Mouse (Mus musculus) layer of hippocampus, adult 9-11 months (tissue): ENCODE results near the gene Cct3.
"Not testable (repeated sequence)": the region's sequence is repeated elsewhere in the genome, so short reads cannot be mapped to it uniquely, and the experiment has no call there.

Source experiments
- DNase-seq: peaks from one replicate; pipeline ENCODE4 v3.0.0; 2022

Gene Cct3

GRCm38 (mm10) chr3:88296561-88297318 lies at the start of gene Cct3, which contains the start of gene Tsacc:
TSS of gene Cct3 (plus strand) at chr3:88297116.
TSS of gene Tsacc (minus strand) at chr3:88296999.
- peak; percentile 99 for DNase-seq

GRCm38 (mm10) chr3:88247666-88248065 lies 49.2 kb upstream of the Cct3 start:
- DNase-seq = no peak

- DNase-seq = peak; percentile 4
These were observed 48.5 kb upstream of the Cct3 start for GRCm38 (mm10) chr3:88248406-88248805.

GRCm38 (mm10) chr3:88252739-88253138 lies 44.2 kb upstream of the Cct3 start:
- no peak for DNase-seq

GRCm38 (mm10) chr3:88254268-88254926 lies 42.5 kb upstream of the Cct3 start, which contains the start of gene Rhbg:
TSS of gene Rhbg (minus strand) at chr3:88254709.
- DNase-seq = no peak

- DNase-seq = no peak
These were observed 41.0 kb upstream of the Cct3 start for GRCm38 (mm10) chr3:88255950-88256349.

GRCm38 (mm10) chr3:88256382-88256781 lies 40.5 kb upstream of the Cct3 start:
- no peak for DNase-seq

GRCm38 (mm10) chr3:88262346-88262745 lies 34.6 kb upstream of the Cct3 start:
- no peak for DNase-seq

- not testable (repeated sequence) for DNase-seq
These were observed 28.9 kb upstream of the Cct3 start for GRCm38 (mm10) chr3:88268014-88268413.

- DNase-seq = no peak
These were observed 27.9 kb upstream of the Cct3 start for GRCm38 (mm10) chr3:88268991-88269390.

- DNase-seq = not testable (repeated sequence)
These were observed 25.6 kb upstream of the Cct3 start for GRCm38 (mm10) chr3:88271298-88271697.

- no peak for DNase-seq
These were observed 25.1 kb upstream of the Cct3 start for GRCm38 (mm10) chr3:88271859-88272258.

GRCm38 (mm10) chr3:88274002-88274401 lies 22.9 kb upstream of the Cct3 start:
- DNase-seq = no peak

GRCm38 (mm10) chr3:88276121-88276520 lies 20.8 kb upstream of the Cct3 start:
- no peak for DNase-seq

- DNase-seq = peak; percentile 19
These were observed 20.3 kb upstream of the Cct3 start for GRCm38 (mm10) chr3:88276529-88277143.

- DNase-seq = no peak
These were observed 16.9 kb upstream of the Cct3 start for GRCm38 (mm10) chr3:88280035-88280434.

- DNase-seq = not testable (repeated sequence)
These were observed 15.6 kb upstream of the Cct3 start for GRCm38 (mm10) chr3:88281141-88281916.

GRCm38 (mm10) chr3:88284815-88285564 lies 11.9 kb upstream of the Cct3 start:
- DNase-seq = not testable (repeated sequence)

- not testable (repeated sequence) for DNase-seq
These were observed 11.4 kb upstream of the Cct3 start for GRCm38 (mm10) chr3:88285565-88285895.

GRCm38 (mm10) chr3:88287110-88287509 lies 9.8 kb upstream of the Cct3 start, which contains the start of gene Gm38392:
TSS of gene Gm38392 (minus strand) at chr3:88287210.
- DNase-seq = no peak

- DNase-seq = not testable (repeated sequence)
These were observed 8.7 kb upstream of the Cct3 start for GRCm38 (mm10) chr3:88288133-88288713.

- no peak for DNase-seq
These were observed 4.9 kb upstream of the Cct3 start for GRCm38 (mm10) chr3:88291970-88292369.
